Mouse (Mus musculus): Measurements from ENCODE around the gene Tnfsf12. TPM values are rescaled to one million over a fixed set of nuclear protein-coding genes. Genes with fewer than 3 reads are reported as not detected.

The Tnfsf12 gene
- polyA plus RNA-seq, 1 experiment from 2014 or later: 8.0 TPM

DNA sequence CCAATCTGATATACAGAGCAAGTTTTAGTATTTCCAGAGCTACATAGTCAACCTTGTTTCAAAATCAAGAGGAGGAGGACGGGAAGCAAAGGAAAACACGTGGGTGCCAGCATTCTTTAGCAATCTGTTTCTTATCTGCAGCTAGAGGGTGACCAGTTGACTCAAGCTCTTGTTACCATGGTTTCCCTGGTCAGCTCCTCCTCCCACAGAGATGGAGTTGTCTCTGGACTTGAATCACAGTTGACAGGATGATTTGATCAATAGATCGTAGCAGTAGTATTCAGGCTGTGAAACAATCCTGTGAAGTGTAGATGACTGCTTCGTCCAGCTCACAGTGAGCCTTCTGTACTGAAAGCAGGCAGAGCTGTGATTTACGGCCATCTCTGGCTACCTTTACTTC lies 20.3 kb upstream of the Tnfsf12 start:
- Histone ChIP-seq H3K4me3 (ENCODE audit: low read depth, low read length) (no peak overlapping the region), H3K4me2 (ENCODE audit: low read length) (no peak overlapping the region), H3K36me3 (ENCODE audit: control insufficient read depth, insufficient read depth, low read length) (no peaks in the 10 kb centered on the region), H3K9me3 (ENCODE audit: control insufficient read depth, low read length) (no peaks in the 10 kb centered on the region), H3K27ac (ENCODE audit: low read depth) (peak overlapping the region; percentile 16), H3K27me3 (replicated peaks; ENCODE audit: control insufficient read depth, insufficient read depth, low read length) (no peaks in the 10 kb centered on the region), H3K4me1 (replicated peaks; ENCODE audit: control insufficient read depth, insufficient read depth, low read length) (peaks cover 6% of the 10 kb centered on the region), H3K9ac (ENCODE audit: low read length) (no peak overlapping the region)
- no peak; the same call in 1 of the 2 replicates for ATAC-seq (replicated peaks; ENCODE audit: low FRiP score, low TSS enrichment, low read depth)
- DNase-seq (ENCODE audit: low spot score): no peak
- WGBS: 11% methylated on average over 5 of the region's 5 CpGs

GRCm38 (mm10) chr11:69715482-69715881 lies 19.8 kb upstream of the Tnfsf12 start:
- no peak overlapping the region for H3K4me3 ChIP-seq (ENCODE audit: low read depth, low read length)
- no peak overlapping the region for H3K4me2 ChIP-seq (ENCODE audit: low read length)
- no peak for ATAC-seq (replicated peaks; ENCODE audit: low FRiP score, low TSS enrichment, low read depth)
- H3K27me3 ChIP-seq (replicated peaks; ENCODE audit: control insufficient read depth, insufficient read depth, low read length): no peaks in the 10 kb centered on the region
- 48% methylated on average over 9 of the region's 9 CpGs for WGBS
- peaks cover 6% of the 10 kb centered on the region for H3K4me1 ChIP-seq (replicated peaks; ENCODE audit: control insufficient read depth, insufficient read depth, low read length)
- no peaks in the 10 kb centered on the region for H3K36me3 ChIP-seq (ENCODE audit: control insufficient read depth, insufficient read depth, low read length)
- H3K9me3 ChIP-seq (ENCODE audit: control insufficient read depth, low read length): no peaks in the 10 kb centered on the region
- no peak overlapping the region for H3K9ac ChIP-seq (ENCODE audit: low read length)
- peak overlapping the region; percentile 16; the same call in 1 of the 2 replicates for H3K27ac ChIP-seq (ENCODE audit: low read depth)
- DNase-seq (ENCODE audit: low spot score): peak; percentile 67

DNA sequence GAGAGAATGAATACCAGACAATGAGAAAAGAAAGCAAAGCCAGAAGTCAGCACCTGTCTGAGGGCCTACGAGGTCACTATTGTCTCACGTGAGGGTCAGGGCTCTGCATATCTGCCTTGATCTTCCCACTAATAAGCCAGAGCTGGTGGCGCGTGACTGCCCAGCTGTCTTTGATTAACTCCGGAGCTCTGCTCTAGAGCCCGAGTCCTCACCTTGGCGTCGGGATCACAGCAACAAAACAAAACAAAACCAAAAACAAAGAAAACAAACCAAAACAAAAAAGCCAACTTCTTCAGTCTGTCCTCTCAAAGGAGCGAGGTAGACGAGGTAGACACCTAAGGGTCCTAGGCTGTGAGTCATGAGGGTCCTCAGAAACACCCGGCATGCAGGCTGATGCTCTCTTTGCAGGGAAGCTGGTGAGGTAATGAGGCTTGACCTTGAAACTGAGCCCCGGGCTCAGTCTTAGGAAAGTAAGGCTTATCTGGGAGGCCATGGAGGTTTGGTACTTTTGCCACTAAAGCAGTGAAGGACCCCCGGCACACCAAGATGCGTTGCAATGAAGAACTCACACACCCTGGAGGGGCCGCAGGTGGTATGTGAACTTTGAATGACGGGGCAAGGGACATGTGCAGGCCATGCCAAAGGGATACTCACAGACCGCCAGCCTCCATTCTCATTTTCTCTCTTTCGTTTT lies 19.1 kb upstream of the Tnfsf12 start:
- no peaks in the 10 kb centered on the region for H3K36me3 ChIP-seq (ENCODE audit: control insufficient read depth, insufficient read depth, low read length)
- WGBS: 76% methylated on average over 18 of the region's 18 CpGs
- no peak overlapping the region for H3K27ac ChIP-seq (ENCODE audit: low read depth)
- no peak for ATAC-seq (replicated peaks; ENCODE audit: low FRiP score, low TSS enrichment, low read depth)
- no peak for DNase-seq (ENCODE audit: low spot score)
- H3K9ac ChIP-seq (ENCODE audit: low read length): no peak overlapping the region
- H3K27me3 ChIP-seq (replicated peaks; ENCODE audit: control insufficient read depth, insufficient read depth, low read length): no peaks in the 10 kb centered on the region
- peaks cover 6% of the 10 kb centered on the region for H3K4me1 ChIP-seq (replicated peaks; ENCODE audit: control insufficient read depth, insufficient read depth, low read length)
- H3K4me3 ChIP-seq (ENCODE audit: low read depth, low read length): no peak overlapping the region
- H3K4me2 ChIP-seq (ENCODE audit: low read length): no peak overlapping the region
- H3K9me3 ChIP-seq (ENCODE audit: control insufficient read depth, low read length): no peaks in the 10 kb centered on the region

DNA sequence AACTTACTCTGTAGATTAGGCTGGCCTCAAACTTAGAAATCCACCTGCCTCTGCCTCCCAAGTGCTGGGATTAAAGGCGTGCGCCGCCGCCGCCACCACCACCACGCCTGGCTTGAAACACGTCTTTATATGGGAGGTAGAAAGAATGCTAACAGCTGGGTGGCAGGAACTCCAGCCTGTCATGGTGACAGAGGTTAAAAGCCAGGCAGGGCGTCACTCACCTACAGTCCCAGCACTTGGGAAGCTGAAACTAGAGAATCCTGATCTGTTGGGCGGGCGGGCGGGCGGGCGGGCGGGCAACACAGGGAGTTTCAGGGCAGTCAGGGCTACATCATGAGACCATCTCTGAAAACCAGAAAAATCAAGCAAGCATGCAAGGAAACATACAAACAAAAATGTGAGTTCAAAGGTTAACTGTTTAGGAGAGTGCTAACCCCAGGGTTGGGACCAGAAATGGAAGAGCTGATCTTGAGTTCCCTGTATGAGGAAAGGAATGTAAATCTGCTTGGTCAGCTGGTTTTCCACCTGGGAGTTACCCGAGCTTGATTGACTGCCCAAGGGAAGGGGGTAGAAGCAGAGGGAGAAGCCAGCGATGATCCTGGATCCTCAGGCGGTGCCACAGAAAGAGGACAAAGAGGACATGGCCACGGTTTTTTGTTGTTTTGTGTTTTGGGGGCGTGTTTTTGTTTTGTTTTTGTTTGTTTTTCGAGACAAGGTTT lies 17.5 kb upstream of the Tnfsf12 start:
- Histone ChIP-seq H3K9me3 (ENCODE audit: control insufficient read depth, low read length) (no peaks in the 10 kb centered on the region), H3K4me1 (replicated peaks; ENCODE audit: control insufficient read depth, insufficient read depth, low read length) (peaks cover 6% of the 10 kb centered on the region), H3K4me2 (ENCODE audit: low read length) (no peak overlapping the region), H3K36me3 (ENCODE audit: control insufficient read depth, insufficient read depth, low read length) (no peaks in the 10 kb centered on the region), H3K4me3 (ENCODE audit: low read depth, low read length) (no peak overlapping the region), H3K27ac (ENCODE audit: low read depth) (no peak overlapping the region), H3K27me3 (replicated peaks; ENCODE audit: control insufficient read depth, insufficient read depth, low read length) (no peaks in the 10 kb centered on the region), H3K9ac (ENCODE audit: low read length) (no peak overlapping the region)
- no peak for DNase-seq (ENCODE audit: low spot score)
- no peak for ATAC-seq (replicated peaks; ENCODE audit: low FRiP score, low TSS enrichment, low read depth)
- 78% methylated on average over 20 of the region's 20 CpGs for WGBS

DNA sequence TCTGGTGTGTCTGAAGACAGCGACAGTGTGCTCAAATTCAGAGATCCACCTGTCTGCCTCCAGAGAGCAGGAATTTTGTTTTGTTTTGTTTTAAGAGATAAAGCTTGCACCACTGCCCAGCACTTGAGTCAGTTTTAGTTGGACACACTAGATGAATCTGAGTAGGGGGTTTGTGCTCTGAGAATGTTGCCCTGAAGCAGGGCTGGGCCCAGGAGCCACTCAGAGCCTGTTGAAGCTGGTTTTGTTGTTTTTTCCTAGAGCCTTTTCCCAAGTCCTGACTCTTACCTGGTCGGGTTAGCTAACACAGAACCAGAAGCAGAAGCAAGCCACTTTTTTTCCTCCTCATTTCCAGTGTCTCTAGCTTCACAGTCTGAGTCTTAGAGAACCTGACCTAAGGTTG lies 15.4 kb upstream of the Tnfsf12 start:
- no peak overlapping the region for H3K27ac ChIP-seq (ENCODE audit: low read depth)
- no peaks in the 10 kb centered on the region for H3K27me3 ChIP-seq (replicated peaks; ENCODE audit: control insufficient read depth, insufficient read depth, low read length)
- 72% methylated on average over 2 of the region's 2 CpGs for WGBS
- ATAC-seq (replicated peaks; ENCODE audit: low FRiP score, low TSS enrichment, low read depth) (no peak), DNase-seq (ENCODE audit: low spot score) (no peak)
- no peak overlapping the region for H3K4me3 ChIP-seq (ENCODE audit: low read depth, low read length)
- H3K36me3 ChIP-seq (ENCODE audit: control insufficient read depth, insufficient read depth, low read length): no peaks in the 10 kb centered on the region
- no peak overlapping the region for H3K9ac ChIP-seq (ENCODE audit: low read length)
- no peaks in the 10 kb centered on the region for H3K9me3 ChIP-seq (ENCODE audit: control insufficient read depth, low read length)
- H3K4me1 ChIP-seq (replicated peaks; ENCODE audit: control insufficient read depth, insufficient read depth, low read length): peaks cover 5% of the 10 kb centered on the region
- H3K4me2 ChIP-seq (ENCODE audit: low read length): no peak overlapping the region

GRCm38 (mm10) chr11:69710470-69710869 lies 14.8 kb upstream of the Tnfsf12 start:
- Histone ChIP-seq H3K4me3 (ENCODE audit: low read depth, low read length) (no peak overlapping the region), H3K9ac (ENCODE audit: low read length) (no peak overlapping the region), H3K36me3 (ENCODE audit: control insufficient read depth, insufficient read depth, low read length) (no peaks in the 10 kb centered on the region), H3K27me3 (replicated peaks; ENCODE audit: control insufficient read depth, insufficient read depth, low read length) (no peaks in the 10 kb centered on the region), H3K27ac (ENCODE audit: low read depth) (no peak overlapping the region), H3K4me1 (replicated peaks; ENCODE audit: control insufficient read depth, insufficient read depth, low read length) (no peaks in the 10 kb centered on the region), H3K4me2 (ENCODE audit: low read length) (no peak overlapping the region), H3K9me3 (ENCODE audit: control insufficient read depth, low read length) (no peaks in the 10 kb centered on the region)
- no peak for DNase-seq (ENCODE audit: low spot score)
- 74% methylated on average over 3 of the region's 3 CpGs for WGBS
- no peak for ATAC-seq (replicated peaks; ENCODE audit: low FRiP score, low TSS enrichment, low read depth)

- H3K4me1 ChIP-seq (replicated peaks; ENCODE audit: control insufficient read depth, insufficient read depth, low read length): no peaks in the 10 kb centered on the region
- no peaks in the 10 kb centered on the region for H3K36me3 ChIP-seq (ENCODE audit: control insufficient read depth, insufficient read depth, low read length)
- no peaks in the 10 kb centered on the region for H3K27me3 ChIP-seq (replicated peaks; ENCODE audit: control insufficient read depth, insufficient read depth, low read length)
- no peak overlapping the region for H3K9ac ChIP-seq (ENCODE audit: low read length)
- H3K4me2 ChIP-seq (ENCODE audit: low read length): no peak overlapping the region
- H3K4me3 ChIP-seq (ENCODE audit: low read depth, low read length): no peak overlapping the region
- DNase-seq (ENCODE audit: low spot score) (no peak), ATAC-seq (replicated peaks; ENCODE audit: low FRiP score, low TSS enrichment, low read depth) (no peak)
- no peak overlapping the region for H3K27ac ChIP-seq (ENCODE audit: low read depth)
- WGBS: 58% methylated on average over 11 of the region's 11 CpGs
- H3K9me3 ChIP-seq (ENCODE audit: control insufficient read depth, low read length): no peaks in the 10 kb centered on the region
Observed at GRCm38 (mm10) chr11:69709554-69710446, 14.2 kb upstream of the Tnfsf12 start.

- no peak overlapping the region for H3K4me2 ChIP-seq (ENCODE audit: low read length)
- DNase-seq (ENCODE audit: low spot score) (no peak), ATAC-seq (replicated peaks; ENCODE audit: low FRiP score, low TSS enrichment, low read depth) (no peak)
- H3K27me3 ChIP-seq (replicated peaks; ENCODE audit: control insufficient read depth, insufficient read depth, low read length): no peaks in the 10 kb centered on the region
- no peaks in the 10 kb centered on the region for H3K9me3 ChIP-seq (ENCODE audit: control insufficient read depth, low read length)
- 71% methylated on average over 3 of the region's 3 CpGs for WGBS
- no peak overlapping the region for H3K9ac ChIP-seq (ENCODE audit: low read length)
- H3K36me3 ChIP-seq (ENCODE audit: control insufficient read depth, insufficient read depth, low read length): no peaks in the 10 kb centered on the region
- H3K27ac ChIP-seq (ENCODE audit: low read depth): no peak overlapping the region
- H3K4me3 ChIP-seq (ENCODE audit: low read depth, low read length): no peak overlapping the region
- H3K4me1 ChIP-seq (replicated peaks; ENCODE audit: control insufficient read depth, insufficient read depth, low read length): no peaks in the 10 kb centered on the region
Observed at GRCm38 (mm10) chr11:69708614-69709265, 13.1 kb upstream of the Tnfsf12 start.

All from intestine, embryonic 14.5 days (tissue).